Mouse (Mus musculus): ENCODE measurements at regions not wholly inside any gene's neighbourhood (a gene's known extent, or its start where the extent isn't known, plus 50 kb on each side); places are given as distances from the start of the nearest gene placed in this dataset.

DNA sequence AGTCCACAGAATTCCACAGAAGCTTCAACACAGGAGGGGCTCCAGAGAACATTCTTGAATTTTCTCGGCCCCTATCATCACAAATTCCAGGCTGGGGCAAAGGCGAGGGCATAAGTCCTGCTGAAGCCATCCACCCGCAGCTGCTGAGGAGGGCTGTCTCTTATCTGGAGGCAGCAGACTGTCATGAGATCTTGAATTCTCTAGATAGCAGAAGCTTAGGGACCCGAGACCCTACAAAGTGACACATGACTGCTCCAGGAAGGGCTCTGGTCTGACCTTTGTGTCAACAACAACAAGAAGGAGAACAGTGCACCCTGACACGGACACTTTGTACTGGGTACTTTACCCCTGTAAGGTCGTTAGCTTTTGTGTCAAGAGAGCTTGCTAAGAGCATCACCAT, 57.2 kb downstream of the Lao1 start:
- Histone ChIP-seq H3K4me3 (ENCODE audit: insufficient read depth, low read depth, low read length) (no peak overlapping the region), H3K27ac (ENCODE audit: insufficient read depth, low read depth, low read length) (no peak overlapping the region), H3K4me1 (ENCODE audit: control insufficient read depth, insufficient read depth, low read length) (peaks cover 3% of the 10 kb centered on the region; the same call in 1 of the 2 replicates)
- WGBS, result 81% methylated on average over 6 of the region's 6 CpGs
- TF ChIP-seq POLR2A (IDR thresholded peaks at IDR 0.05; ENCODE audit: insufficient read depth, low read depth, low read length) (no peak), CTCF (IDR thresholded peaks at IDR 0.05; ENCODE audit: insufficient read depth, low read depth, low read length) (no peak)

DNA sequence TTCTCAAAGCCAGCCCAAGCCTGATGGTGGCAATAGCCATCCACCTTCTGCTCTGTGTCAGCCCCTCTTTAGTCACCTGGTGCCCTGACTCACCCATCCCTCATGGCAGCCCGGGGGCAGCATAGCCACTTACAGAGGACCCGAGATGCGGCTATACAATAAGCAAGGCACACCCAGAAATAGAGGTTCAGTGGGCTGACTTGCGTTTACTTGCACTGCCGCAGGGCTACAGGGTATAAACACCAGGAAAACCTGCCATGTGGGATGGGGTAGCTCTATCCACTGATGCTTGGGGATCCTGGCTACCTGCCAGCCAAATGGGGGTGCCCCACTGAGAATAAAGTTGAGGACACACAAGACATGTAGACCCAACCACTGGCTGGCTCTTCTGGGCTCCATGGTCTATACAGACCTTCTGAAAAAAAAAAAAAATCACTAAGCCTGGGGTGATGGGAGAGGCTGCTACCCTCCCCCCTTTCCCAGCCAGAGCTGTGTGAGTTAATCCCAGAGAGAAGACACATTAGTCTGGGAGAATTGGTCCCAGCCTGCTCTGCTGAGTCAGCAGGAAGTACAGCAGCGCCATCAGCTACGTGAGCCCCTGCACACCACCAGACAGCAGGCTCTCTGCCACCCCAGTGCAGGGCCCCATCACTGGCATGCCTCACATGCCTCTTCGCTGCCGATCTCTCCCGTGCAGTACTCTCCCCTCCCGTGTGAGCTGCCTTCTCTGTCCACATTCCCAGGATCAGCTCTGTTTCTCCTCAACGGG, 57.8 kb downstream of the Lao1 start:
- 33% methylated on average over 12 of the region's 12 CpGs for WGBS
- TF ChIP-seq POLR2A (IDR thresholded peaks at IDR 0.05; ENCODE audit: insufficient read depth, low read depth, low read length) (no peak), CTCF (IDR thresholded peaks at IDR 0.05; ENCODE audit: insufficient read depth, low read depth, low read length) (no peak)
- H3K27ac ChIP-seq (ENCODE audit: insufficient read depth, low read depth, low read length), result no peak overlapping the region

DNA sequence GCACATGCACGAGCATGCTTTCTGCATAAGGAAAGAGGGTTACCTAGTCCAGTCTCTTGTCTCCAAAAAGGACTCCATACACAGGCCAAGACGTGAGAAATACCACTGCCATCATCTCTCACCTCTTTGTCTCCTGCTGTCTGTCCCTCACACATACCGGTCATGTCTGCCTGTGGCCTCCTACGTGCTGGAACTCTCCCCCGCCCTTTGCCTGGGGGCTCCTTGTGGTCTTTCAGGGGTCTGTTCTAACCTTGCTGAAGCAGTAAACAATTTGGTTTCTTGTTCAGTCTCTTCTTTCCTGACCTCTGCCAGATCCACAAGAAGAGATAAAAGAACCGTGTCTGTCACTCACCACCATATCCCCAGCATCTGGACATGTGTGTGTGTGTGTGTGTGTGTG, 61.0 kb downstream of the Lao1 start:
- WGBS, result 80% methylated on average over 6 of the region's 6 CpGs
- Histone ChIP-seq H3K4me3 (ENCODE audit: insufficient read depth, low read depth, low read length) (no peak overlapping the region), H3K4me1 (ENCODE audit: control insufficient read depth, insufficient read depth, low read length) (peaks cover 3% of the 10 kb centered on the region; the same call in 1 of the 2 replicates), H3K27ac (ENCODE audit: insufficient read depth, low read depth, low read length) (0 out of 2 replicates have a peak overlapping the region, but pooled peaks have one; percentile 8)
- TF ChIP-seq CTCF (IDR thresholded peaks at IDR 0.05; ENCODE audit: insufficient read depth, low read depth, low read length), result no peak
- no peak for TF ChIP-seq POLR2A (IDR thresholded peaks at IDR 0.05; ENCODE audit: insufficient read depth, low read depth, low read length)

More for the DNA sequence above, 57.8 kb downstream of the Lao1 start:
- Histone ChIP-seq H3K4me1 (ENCODE audit: control insufficient read depth, insufficient read depth, low read length) (peaks cover 3% of the 10 kb centered on the region; the same call in 1 of the 2 replicates), H3K4me3 (ENCODE audit: insufficient read depth, low read depth, low read length) (no peak overlapping the region)

DNA sequence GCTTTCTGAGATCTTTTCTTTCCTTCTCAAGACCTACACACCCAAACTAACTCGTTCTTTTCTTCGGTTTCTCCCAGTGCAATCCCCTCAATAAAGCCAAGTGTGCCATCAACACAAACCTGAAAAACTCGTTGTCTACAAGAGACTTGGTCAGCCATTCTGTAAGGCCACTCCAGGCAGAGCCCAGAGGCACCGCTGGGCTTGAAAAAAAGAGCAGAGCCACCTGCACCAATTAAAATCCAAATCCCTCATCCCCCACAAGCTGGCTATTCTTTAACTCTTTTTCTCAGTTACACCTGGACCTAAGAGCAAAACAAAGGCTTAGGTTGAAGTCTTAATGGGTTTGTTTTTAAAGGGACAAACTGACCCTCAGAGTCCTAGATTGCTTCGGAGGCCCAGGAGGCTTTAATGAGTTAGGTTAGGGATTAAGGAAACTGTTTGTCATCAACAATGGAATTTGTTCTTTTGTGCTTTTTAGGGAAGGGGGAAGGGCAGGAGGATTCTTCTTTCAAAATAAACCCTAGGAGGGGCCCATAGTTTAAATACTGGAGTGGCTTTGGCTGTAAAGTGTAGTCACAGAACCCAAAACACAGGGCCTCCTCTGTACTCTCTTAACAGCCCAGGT, 65.0 kb downstream of the Lao1 start:
- WGBS, result 42% methylated on average over 5 of the region's 5 CpGs
- Histone ChIP-seq H3K4me3 (ENCODE audit: insufficient read depth, low read depth, low read length) (no peak overlapping the region), H3K27ac (ENCODE audit: insufficient read depth, low read depth, low read length) (no peak overlapping the region), H3K4me1 (ENCODE audit: control insufficient read depth, insufficient read depth, low read length) (no peaks in the 10 kb centered on the region; the same call in 1 of the 2 replicates)
- no peak for TF ChIP-seq POLR2A (IDR thresholded peaks at IDR 0.05; ENCODE audit: insufficient read depth, low read depth, low read length)

DNA sequence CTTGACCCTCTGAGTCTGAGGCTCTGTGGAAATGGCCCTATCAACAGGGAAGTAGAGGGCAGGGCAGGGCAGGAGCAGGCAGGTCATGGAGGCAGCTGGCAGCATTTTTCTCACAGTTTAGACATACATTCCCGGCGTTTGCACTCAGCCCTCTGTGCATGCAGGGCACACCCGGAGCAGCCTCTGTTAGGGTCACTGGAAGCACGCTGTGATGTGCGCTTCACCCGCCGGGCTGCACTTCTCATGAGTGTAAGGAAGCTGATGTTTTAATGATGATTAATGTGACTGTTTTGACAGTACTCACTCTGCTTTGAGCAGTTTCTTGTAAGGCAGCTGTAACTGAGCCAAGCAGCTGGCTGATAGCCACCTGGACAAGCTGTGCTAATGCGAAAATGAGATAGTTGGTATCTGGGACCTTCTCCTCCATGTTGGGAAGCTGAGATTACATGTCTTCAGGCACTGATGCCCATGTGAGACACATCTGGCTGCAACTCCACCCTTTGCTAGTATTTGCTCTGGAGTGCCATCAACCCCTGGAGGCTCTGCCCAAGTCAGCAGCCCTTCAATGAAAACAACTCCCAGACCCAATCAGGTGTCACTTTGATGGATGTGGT, 66.9 kb downstream of the Lao1 start:
- H3K4me3 ChIP-seq (ENCODE audit: insufficient read depth, low read depth, low read length), result no peak overlapping the region
- WGBS, result 34% methylated on average over 8 of the region's 8 CpGs
- TF ChIP-seq CTCF (IDR thresholded peaks at IDR 0.05; ENCODE audit: insufficient read depth, low read depth, low read length) (no peak), POLR2A (IDR thresholded peaks at IDR 0.05; ENCODE audit: insufficient read depth, low read depth, low read length) (no peak)
- H3K27ac ChIP-seq (ENCODE audit: insufficient read depth, low read depth, low read length), result no peak overlapping the region
- H3K4me1 ChIP-seq (ENCODE audit: control insufficient read depth, insufficient read depth, low read length), result no peaks in the 10 kb centered on the region; the same call in 1 of the 2 replicates

DNA sequence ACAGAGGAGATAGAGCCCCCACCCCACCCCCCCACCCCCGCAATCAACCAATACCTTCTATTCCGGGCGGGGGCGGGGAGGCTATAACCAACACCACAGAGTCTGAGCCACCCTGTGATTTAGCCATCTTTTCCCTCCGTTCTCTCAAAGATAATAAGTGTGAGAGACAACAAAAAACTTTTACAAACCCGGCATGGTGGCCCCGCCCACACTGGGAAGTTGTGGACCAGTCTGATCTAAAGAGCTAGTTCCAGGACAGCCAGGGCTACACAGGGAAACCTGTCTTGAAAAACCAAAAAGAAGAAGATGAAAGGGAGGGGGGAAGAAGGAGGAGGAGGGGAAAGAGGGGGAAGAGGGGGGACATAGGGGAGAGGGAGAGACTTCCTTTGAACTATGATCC, 67.7 kb downstream of the Lao1 start:
- Histone ChIP-seq H3K4me1 (ENCODE audit: control insufficient read depth, insufficient read depth, low read length) (no peaks in the 10 kb centered on the region; the same call in 1 of the 2 replicates), H3K27ac (ENCODE audit: insufficient read depth, low read depth, low read length) (no peak overlapping the region), H3K4me3 (ENCODE audit: insufficient read depth, low read depth, low read length) (no peak overlapping the region)
- 75% methylated on average over 7 of the region's 7 CpGs for WGBS
- TF ChIP-seq CTCF (IDR thresholded peaks at IDR 0.05; ENCODE audit: insufficient read depth, low read depth, low read length) (no peak), POLR2A (IDR thresholded peaks at IDR 0.05; ENCODE audit: insufficient read depth, low read depth, low read length) (no peak)

DNA sequence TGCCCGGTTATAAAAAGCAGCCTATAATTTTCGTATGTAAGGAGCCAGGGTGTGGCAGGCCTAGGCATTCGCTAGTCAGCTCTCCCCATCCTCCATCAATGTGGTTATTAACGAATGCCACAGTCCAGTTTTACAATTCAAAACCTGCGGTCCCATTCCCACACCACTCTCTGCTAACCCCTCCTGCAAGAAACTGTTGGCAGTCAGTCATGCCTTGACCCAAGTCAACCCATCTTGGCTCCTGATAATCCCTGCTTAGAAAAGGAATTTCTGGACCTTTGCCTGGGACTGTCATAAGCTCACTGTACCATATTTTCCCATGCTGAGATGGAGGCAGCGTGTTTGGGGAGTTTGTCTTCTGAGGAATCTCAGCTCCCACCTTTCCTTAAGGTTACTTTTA, 68.4 kb downstream of the Lao1 start:
- no peak for TF ChIP-seq CTCF (IDR thresholded peaks at IDR 0.05; ENCODE audit: insufficient read depth, low read depth, low read length)
- no peak for TF ChIP-seq POLR2A (IDR thresholded peaks at IDR 0.05; ENCODE audit: insufficient read depth, low read depth, low read length)
- Histone ChIP-seq H3K27ac (ENCODE audit: insufficient read depth, low read depth, low read length) (no peak overlapping the region), H3K4me1 (ENCODE audit: control insufficient read depth, insufficient read depth, low read length) (no peaks in the 10 kb centered on the region; the same call in 1 of the 2 replicates), H3K4me3 (ENCODE audit: insufficient read depth, low read depth, low read length) (no peak overlapping the region)
- 75% methylated on average over 6 of the region's 6 CpGs for WGBS

DNA sequence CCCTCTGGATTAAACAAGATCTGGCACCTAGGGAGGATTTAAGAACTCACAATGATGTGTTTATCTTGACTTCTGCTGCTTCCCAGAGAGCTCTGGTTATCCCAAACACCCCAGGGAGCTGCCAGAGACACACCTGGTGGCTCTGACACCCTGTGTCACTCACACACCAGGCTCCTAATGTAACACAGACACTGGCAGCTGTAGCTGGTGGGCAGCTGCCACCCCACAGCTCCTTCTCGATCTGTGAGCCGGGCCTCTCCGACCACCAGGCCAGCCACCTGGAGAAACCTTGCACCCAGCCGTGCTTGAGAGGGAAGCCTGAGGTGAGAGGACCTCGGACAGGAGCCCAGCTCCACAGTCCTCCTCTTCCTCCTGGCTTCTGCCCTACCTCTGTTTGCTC, 69.5 kb downstream of the Lao1 start:
- 77% methylated on average over 5 of the region's 5 CpGs for WGBS
- H3K4me3 ChIP-seq (ENCODE audit: insufficient read depth, low read depth, low read length), result no peak overlapping the region
- no peak overlapping the region for H3K27ac ChIP-seq (ENCODE audit: insufficient read depth, low read depth, low read length)
- H3K4me1 ChIP-seq (ENCODE audit: control insufficient read depth, insufficient read depth, low read length), result no peaks in the 10 kb centered on the region; the same call in 1 of the 2 replicates
- TF ChIP-seq CTCF (IDR thresholded peaks at IDR 0.05; ENCODE audit: insufficient read depth, low read depth, low read length), result no peak
- no peak for TF ChIP-seq POLR2A (IDR thresholded peaks at IDR 0.05; ENCODE audit: insufficient read depth, low read depth, low read length)

DNA sequence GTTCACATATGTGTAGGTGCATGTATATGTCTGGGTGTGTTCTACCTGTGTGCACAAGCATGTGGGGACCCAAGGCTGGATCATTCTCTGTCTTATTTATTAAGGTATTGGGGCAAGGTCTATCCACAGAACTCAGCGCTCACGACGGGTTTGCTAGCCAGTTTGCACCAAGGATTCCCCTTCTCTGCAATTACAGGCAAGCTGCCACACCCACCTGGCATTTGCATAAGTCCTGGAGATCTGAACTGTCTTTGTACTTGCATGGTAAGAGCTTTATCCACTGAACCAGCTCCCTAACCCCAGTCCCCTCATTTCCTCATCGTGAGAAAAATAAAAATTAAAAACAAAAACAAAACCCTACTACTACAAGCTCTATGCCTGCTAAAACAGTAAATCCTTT, 71.6 kb downstream of the Lao1 start:
- Histone ChIP-seq H3K4me3 (ENCODE audit: insufficient read depth, low read depth, low read length) (no peak overlapping the region), H3K4me1 (ENCODE audit: control insufficient read depth, insufficient read depth, low read length) (no peaks in the 10 kb centered on the region; the same call in 1 of the 2 replicates), H3K27ac (ENCODE audit: insufficient read depth, low read depth, low read length) (no peak overlapping the region)
- WGBS, result 57% methylated on average over 4 of the region's 4 CpGs
- TF ChIP-seq POLR2A (IDR thresholded peaks at IDR 0.05; ENCODE audit: insufficient read depth, low read depth, low read length) (no peak), CTCF (IDR thresholded peaks at IDR 0.05; ENCODE audit: insufficient read depth, low read depth, low read length) (no peak)

All from olfactory bulb, adult 2 months (tissue).